Mouse (Mus musculus): ENCODE data around the gene Itga5.

DNA sequence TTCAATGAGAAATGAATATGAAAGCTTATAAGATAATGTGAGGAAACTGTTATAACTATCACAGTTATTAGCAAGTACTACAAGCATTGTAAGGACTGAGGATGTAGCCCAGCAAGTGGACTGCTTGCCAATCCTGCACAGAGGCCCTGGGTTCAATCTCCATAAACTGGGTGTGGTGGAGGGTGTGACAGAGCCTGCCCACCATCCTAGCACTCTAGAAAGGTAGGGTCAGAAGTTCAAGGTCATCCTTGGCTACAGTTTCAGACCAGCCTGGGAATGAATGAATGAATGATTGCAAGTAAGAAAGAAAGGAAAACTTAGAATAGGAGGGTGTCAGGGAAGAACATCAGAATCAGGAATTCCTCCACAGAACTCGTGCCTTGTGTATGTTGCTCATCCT lies 2.8 kb downstream of the Itga5 start:
- no peak for TF ChIP-seq POLR2A (IDR thresholded peaks at IDR 0.05; ENCODE audit: low read depth, low read length)
- no peak for TF ChIP-seq E2F4 (IDR thresholded peaks at IDR 0.05; ENCODE audit: insufficient replicate concordance, low read depth, low read length)
- TF ChIP-seq CTCF (conservative IDR thresholded peaks at IDR 0.05 in 1 of 2, IDR thresholded peaks at IDR 0.05 in 1 of 2; ENCODE audit: low read depth in 2 of 2, low read length in 2 of 2) = no peak
- TF ChIP-seq UBTF (IDR thresholded peaks at IDR 0.05; ENCODE audit: low read depth, low read length) = no peak
- TF ChIP-seq USF2 (conservative IDR thresholded peaks at IDR 0.05; ENCODE audit: low read depth, low read length) = no peak
- TF ChIP-seq NELFE (IDR thresholded peaks at IDR 0.05; ENCODE audit: low read depth, low read length) = no peak
- no peak for TF ChIP-seq CHD2 (IDR thresholded peaks at IDR 0.05; ENCODE audit: low read length)
- TF ChIP-seq ETS1 (conservative IDR thresholded peaks at IDR 0.05; ENCODE audit: low read depth, low read length) = no peak
- TF ChIP-seq GABPA (IDR thresholded peaks at IDR 0.05; ENCODE audit: insufficient replicate concordance, low read depth, low read length) = no peak
- TF ChIP-seq NRF1 (IDR thresholded peaks at IDR 0.05; ENCODE audit: low read depth, low read length) = no peak
- TF ChIP-seq PAX5 (IDR thresholded peaks at IDR 0.05; ENCODE audit: low read length) = no peak
